Mouse (Mus musculus) embryo, embryonic 11 days (tissue): ENCODE data around the gene Bcar1.

ENCODE experiments used
- DNase-seq: peaks from one replicate; pipeline ENCODE4 v3.0.0-alpha.2; 2015

Gene Bcar1

DNA sequence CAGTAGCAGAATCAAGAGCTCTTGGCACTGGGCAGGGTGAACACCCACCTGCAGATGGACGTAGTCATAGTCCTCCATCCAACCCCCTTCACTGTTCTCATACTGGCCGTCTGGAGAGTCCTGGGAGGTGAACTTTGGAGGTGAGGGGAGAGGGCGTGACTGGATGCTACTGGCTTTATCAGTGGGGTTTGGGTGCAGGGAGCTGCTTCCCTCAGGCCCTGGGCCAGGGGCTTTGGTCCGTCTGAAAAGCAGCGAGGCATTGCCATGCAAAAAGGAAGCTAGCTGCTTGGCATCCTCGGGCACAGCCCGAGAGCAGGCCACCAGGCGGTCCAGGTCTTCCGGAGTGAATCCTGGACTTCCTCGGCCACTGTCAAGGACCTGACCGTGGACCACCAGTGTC lies 30.3 kb downstream of the Bcar1 start:
- DNase-seq = no peak

GRCm38 (mm10) chr8:111712588-111712987 lies 31.0 kb downstream of the Bcar1 start:
- peak; percentile 64 for DNase-seq

DNA sequence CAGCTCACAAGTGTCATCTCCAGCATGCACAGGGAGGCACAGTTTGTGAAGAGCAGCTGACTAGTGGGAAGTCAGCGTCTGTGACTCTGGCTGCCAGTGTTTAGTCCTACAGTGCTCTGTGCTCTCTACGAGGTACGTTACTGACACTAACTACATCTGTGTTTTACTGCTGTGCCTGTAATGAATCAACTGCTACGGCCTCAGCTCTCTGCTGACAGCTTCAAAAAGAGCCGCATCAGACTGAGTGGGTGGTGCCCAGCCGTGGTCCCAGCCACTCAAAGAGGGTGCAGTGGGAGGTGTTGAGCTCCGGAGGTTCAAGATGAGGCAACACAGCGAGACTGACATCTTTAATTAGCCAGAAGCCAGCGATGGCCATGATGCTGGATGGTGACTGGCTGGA lies 31.5 kb downstream of the Bcar1 start:
- no peak for DNase-seq

GRCm38 (mm10) chr8:111710777-111711485 lies 32.7 kb downstream of the Bcar1 start:
- no peak for DNase-seq

DNA sequence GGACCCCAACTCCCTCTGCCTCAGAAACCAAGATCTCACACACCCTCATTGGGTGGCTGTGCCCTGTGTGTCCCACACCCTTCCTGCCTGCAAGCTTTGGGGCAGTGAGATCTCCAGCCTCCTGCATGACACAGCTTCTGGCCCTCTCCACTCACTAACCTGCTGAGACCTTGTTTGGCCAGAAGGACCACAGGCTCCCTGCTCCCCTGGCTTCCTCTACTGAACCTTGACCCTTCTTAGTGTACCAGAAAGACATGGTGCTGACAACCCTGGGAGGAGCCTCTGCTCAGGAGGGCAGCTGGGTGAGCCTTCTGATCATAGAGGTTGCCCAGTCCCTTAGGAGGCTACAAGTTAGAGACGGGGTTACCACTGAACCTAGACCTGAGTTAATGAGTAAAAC lies 34.4 kb downstream of the Bcar1 start:
- no peak for DNase-seq

GRCm38 (mm10) chr8:111708265-111708664 lies 35.3 kb downstream of the Bcar1 start:
- no peak for DNase-seq

DNA sequence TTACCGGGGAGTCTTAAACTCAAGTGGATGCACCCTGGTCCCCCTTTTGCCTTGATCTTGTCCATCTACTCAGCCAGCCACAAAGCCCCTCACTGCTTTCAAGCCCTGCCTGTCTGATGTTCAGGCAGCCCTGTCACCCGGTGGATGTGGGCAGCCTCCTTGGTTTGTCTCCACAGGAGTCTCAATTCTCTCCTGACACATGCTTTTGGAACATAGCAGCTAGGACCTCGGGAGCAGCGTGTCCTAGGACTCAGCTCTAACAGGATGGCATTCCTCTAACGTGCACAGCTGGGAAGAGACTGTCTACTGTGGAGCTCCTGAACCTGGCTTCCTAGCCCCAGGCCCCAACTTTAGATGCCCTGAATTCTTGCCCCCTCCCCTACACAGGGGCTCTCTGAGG lies 37.9 kb downstream of the Bcar1 start:
- no peak for DNase-seq

DNA sequence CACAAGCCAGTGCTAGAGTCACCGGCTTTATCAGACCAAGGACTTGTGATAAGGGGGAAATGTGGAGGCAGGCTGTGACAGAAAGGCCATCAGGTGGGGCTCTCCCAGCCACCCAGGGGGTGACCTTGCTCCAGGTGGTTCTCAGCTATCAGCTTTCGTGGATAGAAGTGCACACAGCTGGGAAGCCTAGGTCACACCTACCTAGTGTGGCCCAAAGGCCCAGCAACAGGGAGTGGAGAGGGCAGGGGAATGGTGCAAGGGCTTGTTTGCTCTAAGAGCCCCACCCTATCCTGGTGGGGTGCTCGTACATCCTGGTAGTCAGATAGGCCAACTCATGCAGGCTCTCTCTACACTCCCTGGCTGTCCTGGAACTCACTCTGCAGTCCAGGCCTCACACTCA lies 38.4 kb downstream of the Bcar1 start:
- no peak for DNase-seq

- no peak for DNase-seq
Measured at GRCm38 (mm10) chr8:111704585-111704984, 39.0 kb downstream of the Bcar1 start.

- no peak for DNase-seq
Measured at GRCm38 (mm10) chr8:111701380-111701779, 42.2 kb downstream of the Bcar1 start.

- DNase-seq = no peak
Measured at GRCm38 (mm10) chr8:111700740-111701139, 42.9 kb downstream of the Bcar1 start.

DNA sequence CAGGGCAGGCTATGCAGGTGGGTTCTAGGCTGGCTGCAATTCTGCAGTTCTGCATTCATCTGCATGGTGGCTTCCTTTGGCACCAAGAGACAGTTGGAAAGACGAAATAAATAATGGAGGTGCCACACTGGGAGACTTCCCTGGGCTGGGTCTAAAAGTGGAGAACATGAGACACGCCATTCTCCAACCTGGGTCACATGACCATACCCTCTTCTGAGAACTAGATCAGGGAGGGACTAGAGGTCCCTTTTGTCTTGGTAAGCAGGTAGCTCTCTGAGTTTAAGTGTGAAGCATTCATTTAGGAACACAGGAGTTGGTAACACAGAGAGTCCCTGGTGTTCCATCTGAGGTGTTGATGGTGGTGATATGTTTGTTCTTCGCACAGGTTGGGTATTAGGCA lies 43.4 kb downstream of the Bcar1 start:
- DNase-seq = no peak

GRCm38 (mm10) chr8:111699035-111699434 lies 44.6 kb downstream of the Bcar1 start:
- no peak for DNase-seq

- DNase-seq = no peak
Measured at GRCm38 (mm10) chr8:111697655-111698054, 46.0 kb downstream of the Bcar1 start.

DNA sequence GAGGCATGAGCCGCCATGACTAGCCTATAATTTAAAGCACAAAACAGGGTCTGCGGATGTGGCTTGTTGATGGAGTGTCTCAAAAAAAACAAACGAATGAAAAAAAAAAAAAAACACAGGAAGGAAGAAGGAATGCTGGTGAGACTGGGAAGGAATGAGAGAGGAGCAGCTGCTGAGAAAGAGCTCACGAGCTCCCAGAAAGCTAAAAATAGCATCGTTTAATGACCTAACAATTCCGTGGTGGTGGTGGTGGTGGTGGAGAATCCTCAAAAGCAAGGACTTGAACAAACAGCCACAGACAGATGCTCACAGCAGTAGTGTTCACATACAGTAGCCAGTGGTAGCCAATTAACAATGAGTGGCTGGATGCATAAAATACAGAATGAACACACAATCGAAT lies 48.2 kb downstream of the Bcar1 start:
- DNase-seq = no peak

DNA sequence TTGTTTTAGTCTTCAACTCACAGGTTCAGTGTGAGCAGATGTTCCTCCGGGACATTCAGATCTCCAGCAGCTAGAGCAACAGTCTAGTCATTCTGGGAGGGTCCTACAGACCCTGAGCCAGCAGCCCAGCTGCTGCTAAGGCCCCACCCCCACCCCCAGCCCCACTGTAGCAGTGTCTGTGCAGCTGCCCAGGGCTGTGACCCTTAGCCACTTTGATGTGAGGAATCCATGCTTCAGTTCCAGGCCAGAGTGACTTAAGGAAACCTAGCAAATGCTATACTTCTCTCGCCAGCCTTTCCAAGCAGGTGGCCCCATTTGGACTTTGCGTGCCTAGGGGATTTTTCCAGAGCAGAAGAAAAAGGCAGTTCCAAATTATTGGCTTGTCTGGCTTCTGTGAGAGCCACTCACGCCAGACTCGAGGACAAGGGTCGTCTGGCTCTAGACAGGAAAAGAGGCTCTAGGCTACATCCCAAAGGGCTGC lies 50.3 kb downstream of the Bcar1 start:
- DNase-seq = peak; percentile 32

- DNase-seq = no peak
Measured at GRCm38 (mm10) chr8:111690960-111691445, 52.6 kb downstream of the Bcar1 start, which contains the start of gene Ctrb1. TSS of gene Ctrb1 (minus strand) at chr8:111691010.

- no peak for DNase-seq
Measured at GRCm38 (mm10) chr8:111686881-111687280, 56.7 kb downstream of the Bcar1 start.

- DNase-seq = no peak
Measured at GRCm38 (mm10) chr8:111682521-111682920, 61.1 kb downstream of the Bcar1 start.

GRCm38 (mm10) chr8:111681153-111681552 lies 62.5 kb downstream of the Bcar1 start:
- no peak for DNase-seq

DNA sequence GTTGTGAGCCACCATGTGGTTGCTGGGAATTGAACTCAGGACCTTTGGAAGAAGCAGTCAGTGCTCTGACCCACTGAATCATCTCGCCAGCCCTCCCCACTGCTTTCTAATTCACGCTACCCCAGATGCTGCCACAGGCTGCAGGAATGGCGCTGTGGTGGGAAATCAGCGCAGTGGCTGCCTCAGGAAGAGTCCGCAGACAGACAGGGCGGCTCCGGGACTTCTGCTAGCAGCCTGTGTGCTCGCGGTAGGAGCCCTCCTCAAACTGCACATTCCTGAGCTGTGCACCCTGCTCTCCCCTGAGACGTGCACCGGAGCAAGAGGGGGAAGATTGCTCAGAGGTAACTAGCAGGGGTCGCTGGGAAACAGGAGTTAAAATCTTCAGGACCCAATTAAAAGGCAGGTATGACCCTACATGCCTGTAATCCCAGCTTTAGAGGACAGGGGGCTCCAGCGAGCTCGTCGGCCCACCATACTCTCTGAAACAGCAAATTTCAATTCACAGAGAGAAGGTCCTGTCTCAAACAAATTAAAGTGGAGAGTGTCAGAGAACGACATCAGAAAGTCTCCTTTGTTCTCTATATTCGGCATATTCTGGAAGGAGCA lies 63.1 kb downstream of the Bcar1 start:
- peak; percentile 37 for DNase-seq

GRCm38 (mm10) chr8:111678848-111679247 lies 64.8 kb downstream of the Bcar1 start:
- DNase-seq = no peak

DNA sequence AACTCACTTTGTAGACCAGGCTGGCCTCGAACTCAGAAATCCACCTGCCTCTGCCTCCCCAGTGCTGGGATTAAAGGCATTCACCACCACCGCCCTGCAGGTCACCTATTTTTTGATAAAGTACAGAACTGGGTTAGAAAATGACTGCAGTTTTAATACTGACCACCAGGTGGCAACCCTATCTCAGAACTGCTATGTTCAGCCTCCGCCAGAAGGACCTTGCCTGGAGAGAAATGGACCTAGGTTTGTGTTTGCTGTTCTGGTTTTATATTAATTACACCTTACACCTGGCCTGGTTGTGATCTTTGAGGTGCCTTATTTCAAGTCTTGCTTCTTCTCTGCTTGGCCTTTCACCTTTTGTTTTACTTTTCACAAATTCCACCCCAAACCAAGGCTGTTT lies 65.5 kb downstream of the Bcar1 start:
- peak; percentile 77 for DNase-seq

DNA sequence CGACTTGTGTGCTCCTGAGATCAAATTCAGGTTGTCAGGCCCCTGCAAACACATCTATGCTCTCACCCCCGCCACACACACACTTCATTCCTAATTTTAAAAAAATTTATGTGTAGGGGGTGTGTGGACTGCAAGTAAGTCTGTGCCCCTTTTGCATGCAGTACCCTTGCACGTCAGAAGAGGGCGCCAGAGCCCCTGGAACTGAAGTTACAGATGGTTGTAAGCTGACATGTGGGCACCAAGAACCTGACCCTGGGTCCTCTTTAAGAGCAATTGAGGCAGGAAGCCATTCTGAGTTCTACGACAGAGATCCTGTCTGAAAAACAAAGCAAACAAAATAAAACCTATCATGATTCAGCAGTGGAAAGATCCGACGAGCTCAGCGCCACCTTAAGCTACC lies 67.4 kb downstream of the Bcar1 start:
- no peak for DNase-seq

DNA sequence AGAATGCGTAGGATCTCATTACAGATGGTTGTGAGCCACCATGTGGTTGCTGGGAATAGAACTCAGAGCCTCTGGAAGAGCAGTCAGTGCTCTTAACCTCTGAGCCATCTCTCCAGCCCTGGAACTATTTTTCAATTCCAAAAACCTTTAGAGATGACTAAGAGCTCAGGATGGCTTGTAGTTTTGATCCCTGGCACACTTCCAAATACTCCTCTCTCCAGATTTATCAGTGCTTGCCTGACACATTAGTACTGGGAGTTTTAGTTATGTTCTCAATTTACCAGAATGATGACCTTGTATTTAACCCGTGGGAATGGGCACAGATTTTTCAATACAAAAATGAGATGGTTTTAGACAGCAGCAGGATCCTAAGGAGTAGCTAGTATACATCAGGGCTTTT lies 76.9 kb downstream of the Bcar1 start:
- no peak for DNase-seq
